Mouse (Mus musculus): ENCODE measurements around the gene Hunk. TPM values are rescaled to one million over a fixed set of nuclear protein-coding genes. Genes with fewer than 3 reads are reported as not detected.

Gene Hunk
- polyA plus RNA-seq, 1 experiment, result 0.37 TPM

- TF ChIP-seq MAX (IDR thresholded peaks at IDR 0.05; ENCODE audit: low read depth) (no peak), CEBPB (IDR thresholded peaks at IDR 0.05; ENCODE audit: insufficient read depth, poor library complexity, severe bottlenecking) (no peak), USF1 (IDR thresholded peaks at IDR 0.05; ENCODE audit: low read depth) (no peak), MYOD1 (IDR thresholded peaks at IDR 0.05; ENCODE audit: control insufficient read depth in 1 of 3, insufficient read length in 2 of 3, low read depth in 2 of 3) (no peak)
- H3K79me2 ChIP-seq (ENCODE audit: control insufficient read depth, insufficient read depth), result no peaks in the 10 kb centered on the region
- peaks cover 16% of the 10 kb centered on the region for H3K27me3 ChIP-seq (ENCODE audit: control insufficient read depth, insufficient read depth, insufficient read length)
- H3K36me3 ChIP-seq (ENCODE audit: control insufficient read depth, insufficient read depth), result no peaks in the 10 kb centered on the region
- H3K4me2 ChIP-seq (ENCODE audit: low read depth), result no peak overlapping the region
- no peak overlapping the region for H3ac ChIP-seq (ENCODE audit: control insufficient read depth, insufficient read length)
- H3K4me3 ChIP-seq, result no peak overlapping the region
Observed at GRCm38 (mm10) chr16:90384846-90385245, 967 bp upstream of the Hunk start.

- peak overlapping the region; percentile 39 for H3ac ChIP-seq (ENCODE audit: control insufficient read depth, insufficient read length)
- H3K4me2 ChIP-seq (ENCODE audit: low read depth), result peak overlapping the region; percentile 73
- no peaks in the 10 kb centered on the region for H3K79me2 ChIP-seq (ENCODE audit: control insufficient read depth, insufficient read depth)
- peak overlapping the region; percentile 25 for H3K4me3 ChIP-seq
- no peaks in the 10 kb centered on the region for H3K36me3 ChIP-seq (ENCODE audit: control insufficient read depth, insufficient read depth)
- H3K27me3 ChIP-seq (ENCODE audit: control insufficient read depth, insufficient read depth, insufficient read length), result peaks cover 16% of the 10 kb centered on the region
- TF ChIP-seq MYOD1 (IDR thresholded peaks at IDR 0.05; ENCODE audit: control insufficient read depth in 1 of 3, insufficient read length in 2 of 3, low read depth in 2 of 3) (no peak), USF1 (IDR thresholded peaks at IDR 0.05; ENCODE audit: low read depth) (no peak)
Observed at GRCm38 (mm10) chr16:90385326-90385687, 506 bp upstream of the Hunk start.

- Histone ChIP-seq H3K79me2 (ENCODE audit: control insufficient read depth, insufficient read depth) (no peaks in the 10 kb centered on the region), H3K27me3 (ENCODE audit: control insufficient read depth, insufficient read depth, insufficient read length) (peaks cover 16% of the 10 kb centered on the region), H3K4me2 (ENCODE audit: low read depth) (peak overlapping the region; percentile 73), H3K4me3 (peak overlapping the region; percentile 25), H3ac (ENCODE audit: control insufficient read depth, insufficient read length) (peak overlapping the region; percentile 39), H3K36me3 (ENCODE audit: control insufficient read depth, insufficient read depth) (no peaks in the 10 kb centered on the region)
- TF ChIP-seq REST (IDR thresholded peaks at IDR 0.05; ENCODE audit: insufficient read depth, insufficient read length) (no peak), POLR2A (IDR thresholded peaks at IDR 0.05; ENCODE audit: insufficient read length, low read depth) (no peak), SRF (IDR thresholded peaks at IDR 0.05; ENCODE audit: control insufficient read depth, insufficient read length, low read depth) (no peak), TCF12 (IDR thresholded peaks at IDR 0.05; ENCODE audit: insufficient read depth, poor library complexity, severe bottlenecking) (no peak), TCF3 (IDR thresholded peaks at IDR 0.05; ENCODE audit: insufficient read length, low read depth) (no peak), MAX (IDR thresholded peaks at IDR 0.05; ENCODE audit: low read depth) (no peak)
Observed at GRCm38 (mm10) chr16:90386514-90387160, 824 bp downstream of the Hunk start.

- no peaks in the 10 kb centered on the region for H3K36me3 ChIP-seq (ENCODE audit: control insufficient read depth, insufficient read depth)
- H3K79me2 ChIP-seq (ENCODE audit: control insufficient read depth, insufficient read depth), result no peaks in the 10 kb centered on the region
- H3K4me3 ChIP-seq, result peak overlapping the region; percentile 25
- no peak for TF ChIP-seq TCF12 (IDR thresholded peaks at IDR 0.05; ENCODE audit: insufficient read depth, poor library complexity, severe bottlenecking)
- TF ChIP-seq POLR2AphosphoS2 (IDR thresholded peaks at IDR 0.05; ENCODE audit: insufficient read length, low read depth), result no peak
- TF ChIP-seq POLR2A (IDR thresholded peaks at IDR 0.05; ENCODE audit: insufficient read length, low read depth), result no peak
- peak overlapping the region; percentile 73 for H3K4me2 ChIP-seq (ENCODE audit: low read depth)
- H3ac ChIP-seq (ENCODE audit: control insufficient read depth, insufficient read length), result peak overlapping the region; percentile 39
- peaks cover 16% of the 10 kb centered on the region for H3K27me3 ChIP-seq (ENCODE audit: control insufficient read depth, insufficient read depth, insufficient read length)
Observed at GRCm38 (mm10) chr16:90387161-90387671, 1.4 kb downstream of the Hunk start.

DNA sequence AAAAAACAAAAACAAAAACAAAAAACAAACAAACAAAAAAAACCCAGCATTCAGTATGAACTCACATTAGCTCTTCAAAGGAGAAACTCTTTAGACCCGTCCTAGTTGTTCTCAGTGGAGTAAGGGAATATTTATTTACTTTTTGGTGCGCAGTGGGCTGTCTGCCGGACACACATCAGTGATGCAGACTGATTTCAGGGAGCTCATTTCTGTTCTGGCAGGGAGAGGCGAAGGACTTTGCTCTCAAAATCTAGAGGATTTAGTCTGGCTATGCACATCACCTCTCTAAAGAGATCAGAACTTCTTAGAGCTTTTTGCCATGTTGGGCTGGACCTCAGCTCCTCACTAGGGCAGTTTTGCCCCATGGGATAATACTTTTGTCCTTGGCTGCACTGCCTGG lies 2.1 kb downstream of the Hunk start:
- Histone ChIP-seq H3K27me3 (ENCODE audit: control insufficient read depth, insufficient read depth, insufficient read length) (peaks cover 16% of the 10 kb centered on the region), H3K36me3 (ENCODE audit: control insufficient read depth, insufficient read depth) (no peaks in the 10 kb centered on the region), H3ac (ENCODE audit: control insufficient read depth, insufficient read length) (no peak overlapping the region), H3K4me3 (no peak overlapping the region), H3K79me2 (ENCODE audit: control insufficient read depth, insufficient read depth) (no peaks in the 10 kb centered on the region), H3K4me2 (ENCODE audit: low read depth) (no peak overlapping the region)
- TF ChIP-seq SRF (IDR thresholded peaks at IDR 0.05; ENCODE audit: control insufficient read depth, insufficient read length, low read depth) (no peak), MAX (IDR thresholded peaks at IDR 0.05; ENCODE audit: low read depth) (no peak), MYOD1 (IDR thresholded peaks at IDR 0.05; ENCODE audit: control insufficient read depth in 1 of 3, insufficient read length in 2 of 3, low read depth in 2 of 3) (no peak), POLR2AphosphoS2 (IDR thresholded peaks at IDR 0.05; ENCODE audit: insufficient read length, low read depth) (no peak), USF1 (IDR thresholded peaks at IDR 0.05; ENCODE audit: low read depth) (no peak), TCF3 (IDR thresholded peaks at IDR 0.05; ENCODE audit: insufficient read length, low read depth) (no peak), REST (IDR thresholded peaks at IDR 0.05; ENCODE audit: insufficient read depth, insufficient read length) (no peak), MYOG (IDR thresholded peaks at IDR 0.05; ENCODE audit: control insufficient read depth in 1 of 3, insufficient read depth in 1 of 3, insufficient read length in 2 of 3, low read depth in 2 of 3) (no peak), E2F4 (IDR thresholded peaks at IDR 0.05; ENCODE audit: insufficient read depth) (no peak), TCF12 (IDR thresholded peaks at IDR 0.05; ENCODE audit: insufficient read depth, poor library complexity, severe bottlenecking) (no peak), POLR2A (IDR thresholded peaks at IDR 0.05; ENCODE audit: insufficient read length, low read depth) (no peak), CEBPB (IDR thresholded peaks at IDR 0.05; ENCODE audit: insufficient read depth, poor library complexity, severe bottlenecking) (no peak)
